Mouse (Mus musculus): Measurements from ENCODE around the gene Ebf1.
A peak's percentile ranks its signal among the peaks of the same experiment; 100 is the strongest.

Gene Ebf1

DNA sequence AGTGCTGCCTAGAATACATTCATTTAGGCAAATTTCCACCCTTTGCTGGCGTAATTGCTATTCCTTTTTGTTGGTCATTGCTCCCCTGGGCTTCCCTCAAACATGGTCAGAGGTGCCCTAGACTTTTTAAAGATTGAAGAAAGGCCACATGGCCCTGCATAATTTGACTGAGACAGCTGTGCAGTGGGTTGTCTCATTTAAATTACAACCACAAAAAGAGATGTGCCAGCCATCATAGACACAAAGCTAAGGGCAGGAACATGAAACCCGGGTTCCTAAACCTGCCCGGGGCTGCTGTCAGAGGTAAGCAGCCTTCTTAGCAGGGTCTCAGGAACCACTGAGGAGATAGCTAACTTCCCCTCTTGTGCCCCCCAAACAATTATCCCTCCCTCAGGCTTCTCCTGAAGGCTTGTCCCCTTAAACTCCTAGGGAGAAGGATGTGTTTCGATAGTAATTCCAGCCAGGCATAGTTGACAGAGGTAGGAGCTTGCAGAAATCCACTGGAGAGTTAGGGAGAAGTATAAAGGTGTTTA lies 46.6 kb downstream of the Ebf1 start:
- DNase-seq = no peak

DNA sequence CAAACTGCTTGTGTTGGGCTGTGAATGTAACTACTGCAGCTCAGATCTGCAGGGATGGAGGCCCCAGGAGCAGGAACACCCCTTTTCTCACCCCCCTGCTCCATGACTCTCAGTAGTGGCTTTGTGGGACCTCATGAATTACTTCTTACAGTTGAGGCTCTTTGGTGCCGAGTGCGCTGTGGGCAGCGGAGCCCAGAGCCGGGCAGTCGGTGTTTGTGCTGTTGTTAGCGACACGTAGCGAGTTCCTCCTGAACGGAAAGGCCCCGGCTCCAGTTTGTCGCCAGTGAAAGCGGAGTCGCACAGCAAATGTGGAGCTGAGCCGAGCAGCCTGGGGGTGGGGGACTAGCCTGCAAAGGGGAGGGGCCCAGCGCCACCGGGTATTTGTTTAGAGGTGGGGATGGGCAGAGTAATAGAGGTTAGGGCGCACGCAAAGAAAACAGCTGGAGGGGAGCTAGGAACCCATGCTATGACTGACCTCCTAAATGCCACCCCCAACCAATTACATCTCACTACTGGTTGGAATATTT lies 48.1 kb downstream of the Ebf1 start:
- DNase-seq = peak; percentile 53

DNA sequence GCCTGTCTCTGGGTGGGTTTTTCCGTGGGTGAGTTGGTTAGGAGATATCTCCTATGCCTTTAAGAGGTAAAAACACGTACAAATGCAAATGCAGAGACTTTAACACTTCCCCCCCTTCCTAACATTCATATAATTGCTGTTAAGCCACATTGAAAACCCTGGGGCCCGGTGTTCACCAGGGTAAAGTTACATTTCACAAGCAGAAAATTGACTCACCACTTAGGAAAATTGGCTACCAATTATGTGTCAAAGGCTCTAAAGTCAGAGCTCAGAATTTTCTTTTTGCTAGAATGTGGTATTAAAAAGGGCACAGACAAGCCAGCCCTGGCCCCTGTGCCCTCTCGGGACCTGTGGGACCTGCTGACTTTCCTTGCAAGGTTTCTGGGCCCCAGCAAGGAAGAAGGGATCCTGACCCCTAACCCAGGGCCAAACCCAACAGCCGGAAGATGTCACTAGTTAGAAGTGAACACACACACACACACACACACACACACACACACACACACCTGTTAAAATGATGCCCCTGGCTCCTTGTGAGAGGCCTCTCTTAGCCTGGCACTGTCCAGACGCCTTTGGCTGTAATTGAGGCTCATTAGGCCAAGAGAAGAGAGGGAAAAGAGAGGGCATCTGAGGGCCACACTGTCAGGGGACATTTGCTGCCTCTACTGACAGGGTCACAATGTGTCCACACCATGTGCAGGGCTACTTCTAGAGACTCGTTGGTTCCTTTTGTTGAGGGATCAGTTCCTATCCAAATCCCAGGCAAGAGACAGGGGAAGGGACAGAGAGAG lies 48.8 kb downstream of the Ebf1 start:
- DNase-seq = no peak

DNA sequence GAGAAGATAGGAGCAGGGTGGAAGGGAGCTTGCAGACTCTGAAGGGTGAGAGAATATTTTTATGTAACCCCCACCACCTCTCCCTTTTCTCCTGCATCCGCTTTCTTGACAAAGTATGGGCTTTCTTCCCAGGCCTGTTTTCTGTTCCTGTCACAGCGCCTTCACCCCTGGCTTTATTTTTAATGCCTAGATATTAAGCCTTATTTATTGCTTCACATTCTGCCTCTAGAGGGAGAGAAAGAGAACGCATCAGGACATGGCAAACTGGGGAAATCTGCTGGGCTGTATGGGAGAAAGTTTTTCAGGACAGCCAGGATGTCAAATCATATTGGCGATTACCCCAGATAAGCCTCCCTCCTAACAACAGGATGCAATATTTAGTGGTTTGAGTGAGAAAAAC lies 49.6 kb downstream of the Ebf1 start:
- no peak for DNase-seq

DNA sequence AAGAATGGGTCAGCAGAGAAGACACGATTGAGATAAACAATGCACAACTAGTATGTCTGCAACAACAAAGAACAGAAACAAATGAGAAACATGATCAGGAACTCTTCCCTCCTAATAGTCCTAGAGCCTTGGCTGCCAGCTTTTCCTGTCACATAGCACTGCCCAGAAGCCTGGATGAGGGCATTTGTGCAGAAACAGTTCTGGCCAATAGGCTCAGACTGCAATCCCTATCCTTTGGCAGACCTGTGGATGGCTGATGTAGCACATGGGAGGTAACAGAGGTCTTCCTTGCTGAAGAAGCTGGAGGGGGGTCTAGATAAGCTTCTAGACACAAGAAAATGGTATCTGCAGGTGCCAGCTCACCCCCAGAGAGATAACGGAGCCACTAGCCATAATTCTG lies 64.2 kb downstream of the Ebf1 start:
- DNase-seq = no peak

DNA sequence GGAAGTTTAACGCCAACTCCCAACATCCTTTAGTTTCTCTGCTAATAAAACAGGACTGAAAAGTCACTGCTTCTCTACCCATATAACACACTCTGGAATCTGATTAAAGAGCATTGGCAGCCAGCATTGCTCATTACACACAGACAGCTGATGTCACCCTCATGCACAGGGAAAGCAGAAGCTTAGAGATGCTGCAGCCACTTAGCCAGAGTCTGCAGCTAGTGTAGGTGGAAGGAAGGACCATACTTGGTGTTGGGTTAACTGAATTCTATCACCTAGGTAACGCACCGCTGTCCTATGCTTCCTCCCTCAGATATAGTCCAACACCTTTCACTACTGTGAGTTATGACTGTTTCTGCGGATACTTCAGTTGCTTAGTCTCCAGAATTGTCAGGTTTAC lies 64.9 kb downstream of the Ebf1 start:
- no peak for DNase-seq

DNA sequence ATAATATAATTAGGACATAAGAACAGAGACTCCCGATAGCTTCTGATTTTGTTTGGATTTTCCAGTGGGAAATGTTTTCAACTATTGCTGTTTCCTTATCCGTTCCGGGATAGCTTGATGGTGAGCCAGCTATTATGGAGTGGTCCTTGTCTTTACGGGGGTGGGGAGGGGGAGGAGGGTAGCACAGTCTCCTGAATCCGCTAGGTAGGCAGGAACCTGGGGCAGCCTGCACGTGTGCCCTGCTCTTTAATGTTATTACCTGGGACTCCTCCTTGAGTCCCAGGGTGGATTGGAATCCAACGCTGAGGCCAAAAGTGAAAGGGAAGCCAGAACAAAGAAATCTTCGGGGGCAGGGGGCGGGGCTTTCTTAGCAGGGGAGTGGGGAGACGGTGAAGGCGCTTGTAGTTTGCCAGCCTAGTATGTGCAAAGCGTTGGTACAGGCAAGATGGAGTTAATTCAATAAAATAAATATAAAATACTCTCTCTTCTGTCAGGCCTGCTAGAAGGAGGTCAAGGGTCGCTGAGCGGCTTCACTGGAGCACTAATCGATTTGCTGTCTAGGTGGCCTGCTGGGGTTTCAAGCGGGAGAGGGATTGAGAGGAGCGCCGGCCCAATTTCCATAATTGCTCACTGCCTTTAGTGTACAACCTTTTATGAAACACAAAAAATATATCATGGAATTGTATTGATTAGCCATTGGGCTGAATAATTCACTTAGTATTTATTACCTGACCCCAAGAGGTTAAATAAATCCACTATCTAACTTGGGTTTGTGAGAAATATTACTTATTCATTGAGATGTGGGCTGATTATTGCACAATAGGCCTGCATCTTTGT lies 65.8 kb downstream of the Ebf1 start:
- DNase-seq = no peak

DNA sequence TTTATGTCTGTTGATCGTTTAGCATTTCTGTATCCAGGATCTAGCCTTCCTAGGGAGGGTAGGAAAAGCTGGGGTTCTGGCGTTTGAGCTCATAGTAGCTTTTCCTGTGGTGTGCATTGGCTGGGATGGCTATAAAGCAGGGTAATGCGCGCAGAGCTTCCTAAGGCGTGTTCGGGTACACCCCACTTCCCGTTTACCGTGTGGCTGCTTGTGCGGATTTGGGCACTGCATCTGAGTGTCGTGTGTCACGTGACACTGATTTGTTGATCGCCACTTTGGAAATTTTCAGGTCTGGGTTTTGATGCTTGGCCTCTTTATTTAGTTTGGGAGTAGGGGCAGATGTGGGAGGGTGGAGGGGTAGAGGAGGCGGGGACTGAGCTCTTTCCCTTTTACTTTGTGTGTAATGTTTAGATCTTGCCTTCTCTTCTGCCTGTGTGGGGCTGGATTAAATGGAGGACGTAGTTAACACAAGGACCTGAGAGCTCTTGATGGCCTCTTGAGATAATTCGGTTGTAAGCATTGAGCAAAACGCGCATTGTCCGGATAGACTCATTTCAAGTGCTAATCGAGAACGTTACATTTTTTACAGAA lies 67.5 kb downstream of the Ebf1 start:
- DNase-seq = peak; percentile 52

DNA sequence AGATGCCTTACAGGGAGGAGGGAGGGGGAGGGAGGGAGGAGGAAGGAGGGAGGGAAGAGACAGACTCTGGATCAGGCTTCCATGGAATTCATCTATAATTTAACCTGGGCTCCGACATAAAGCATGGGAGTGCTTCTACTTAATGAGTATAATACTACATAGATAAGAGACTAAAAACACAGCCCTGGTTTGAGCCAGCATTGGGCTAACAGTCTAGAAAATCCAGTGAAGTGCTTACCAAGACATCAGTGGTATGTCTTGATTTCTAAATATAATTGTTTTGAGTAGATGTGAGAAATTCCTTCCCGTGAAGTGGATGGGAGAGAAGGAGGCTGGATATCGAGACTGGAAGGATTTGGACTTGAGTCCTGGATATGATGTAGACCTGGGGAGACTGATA lies 68.0 kb downstream of the Ebf1 start:
- no peak for DNase-seq

DNA sequence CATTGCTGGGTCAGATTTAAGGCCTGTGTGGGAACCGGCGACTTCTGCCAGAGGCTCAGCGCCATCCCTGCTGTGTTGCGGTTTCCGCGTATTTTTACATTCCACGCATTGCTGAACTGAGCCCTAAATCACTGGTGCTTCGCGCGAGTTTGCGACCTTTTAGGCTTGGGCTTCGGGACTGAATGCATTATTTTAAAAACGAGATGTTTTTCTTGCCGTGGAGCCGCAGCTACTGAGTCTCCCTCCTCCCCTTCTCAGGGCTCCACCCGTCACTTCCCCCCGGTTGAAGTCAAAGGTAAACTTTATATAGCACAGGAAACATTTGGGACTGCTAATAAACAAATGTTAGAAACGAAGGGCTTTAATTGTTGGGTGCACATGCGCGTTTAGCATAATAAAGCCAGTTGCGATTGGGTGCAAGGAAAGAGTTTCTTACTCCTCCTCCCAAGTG lies 68.8 kb downstream of the Ebf1 start:
- DNase-seq = peak; percentile 40

DNA sequence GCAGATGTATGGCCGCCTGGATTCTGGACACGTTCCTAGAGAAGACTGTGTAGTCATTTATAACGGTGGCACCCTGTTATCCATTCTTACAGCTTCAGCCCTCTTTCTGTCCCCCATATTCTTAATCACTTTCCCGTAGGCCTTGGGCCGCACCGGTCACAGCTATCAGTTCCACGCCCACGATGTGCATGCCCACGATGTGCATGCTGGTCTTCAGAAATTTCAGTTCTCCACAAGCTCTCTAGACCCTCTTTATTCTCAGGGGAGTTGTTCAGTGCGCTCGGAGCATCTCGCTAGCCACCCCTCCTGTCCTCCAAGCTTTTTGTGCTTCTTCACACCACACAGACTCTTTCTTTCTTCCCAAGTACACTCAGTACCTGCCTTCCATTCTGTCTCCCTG lies 69.3 kb downstream of the Ebf1 start:
- no peak for DNase-seq

DNA sequence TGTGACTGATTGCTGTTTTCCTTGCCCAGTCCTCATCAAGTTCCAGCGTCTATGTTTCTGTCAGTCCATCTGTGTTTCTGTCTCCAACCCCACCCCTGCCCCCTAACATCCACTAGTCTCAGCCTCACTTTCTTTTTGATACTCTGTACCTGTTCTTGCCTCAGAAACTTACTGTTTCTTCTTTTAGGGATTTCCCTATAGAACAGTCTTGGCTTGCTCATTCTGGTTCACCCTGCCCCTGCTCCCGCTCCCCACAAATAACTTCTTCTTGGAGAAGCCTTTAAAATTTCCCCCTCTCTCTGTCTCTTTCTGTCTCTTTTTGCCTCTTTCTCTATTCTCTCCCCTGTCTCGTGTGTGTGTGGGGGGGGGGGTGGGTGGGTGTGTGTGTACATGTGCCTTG lies 71.4 kb downstream of the Ebf1 start:
- no peak for DNase-seq

DNA sequence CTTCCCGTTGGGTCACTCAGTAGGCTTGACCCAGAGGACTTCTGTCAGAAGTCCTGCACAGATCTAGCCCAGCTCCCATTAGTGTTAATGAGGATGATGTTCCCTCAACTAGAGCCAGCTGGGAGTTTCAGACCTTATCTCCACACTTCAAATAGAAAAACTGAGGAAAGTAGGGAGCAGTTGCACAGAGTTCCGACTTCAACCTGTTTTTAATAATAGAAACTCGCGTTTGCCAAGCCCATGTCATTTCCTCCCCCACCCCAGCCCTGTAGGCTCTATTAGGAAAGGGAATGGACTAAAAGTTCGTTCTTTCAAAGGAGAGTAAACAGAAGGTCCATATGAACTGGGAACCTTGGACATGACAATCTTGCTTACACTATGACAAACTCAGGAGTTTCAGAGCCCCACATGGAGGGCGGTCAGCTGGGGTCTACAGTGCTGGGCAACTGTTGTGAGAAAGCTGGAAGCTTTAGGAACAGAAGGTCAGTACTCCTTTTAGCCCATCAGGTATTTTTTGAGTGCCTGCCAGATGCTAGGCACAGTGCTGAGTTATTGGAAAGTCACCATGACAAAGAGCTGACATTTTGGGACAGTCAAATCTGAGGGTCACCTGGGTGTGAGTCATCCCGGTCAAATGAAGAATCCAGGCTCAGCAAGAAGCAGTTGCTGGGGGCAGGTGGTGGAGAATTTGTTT lies 72.6 kb downstream of the Ebf1 start:
- no peak for DNase-seq

DNA sequence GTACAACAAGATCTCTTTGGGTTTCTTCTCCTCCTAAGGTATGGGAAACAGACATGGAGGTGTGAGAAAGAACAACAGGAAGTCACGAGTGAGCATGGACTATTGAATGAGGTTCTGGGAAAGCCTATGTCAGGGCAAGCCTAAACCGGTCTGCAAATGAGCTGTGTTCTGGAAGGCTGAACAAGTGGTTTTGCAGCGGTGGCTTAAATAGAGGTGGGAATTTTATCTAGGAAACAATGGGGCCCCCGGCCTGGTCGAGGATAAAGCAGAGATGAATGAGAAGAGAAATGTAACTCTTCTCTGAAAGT lies 73.1 kb downstream of the Ebf1 start:
- no peak for DNase-seq

DNA sequence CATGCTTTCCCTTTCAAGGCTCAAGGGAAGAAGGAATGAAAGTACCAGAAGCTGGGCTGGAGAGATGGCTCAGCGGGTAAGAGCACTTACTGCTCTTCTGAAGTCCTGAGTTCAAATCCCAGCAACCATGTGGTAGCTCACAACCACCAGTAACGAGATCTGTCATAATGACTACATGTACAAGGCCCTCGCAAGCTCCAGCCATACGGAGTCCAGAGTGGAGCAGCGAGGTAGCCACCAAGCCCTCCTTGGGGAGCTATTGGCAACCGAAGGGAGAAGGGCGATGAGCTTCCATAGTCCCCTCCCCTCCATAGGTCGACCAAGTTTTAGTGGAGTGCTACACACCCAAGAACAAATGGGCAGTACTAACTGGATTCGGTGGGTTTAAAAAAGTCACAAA lies 78.3 kb downstream of the Ebf1 start:
- DNase-seq = no peak

DNA sequence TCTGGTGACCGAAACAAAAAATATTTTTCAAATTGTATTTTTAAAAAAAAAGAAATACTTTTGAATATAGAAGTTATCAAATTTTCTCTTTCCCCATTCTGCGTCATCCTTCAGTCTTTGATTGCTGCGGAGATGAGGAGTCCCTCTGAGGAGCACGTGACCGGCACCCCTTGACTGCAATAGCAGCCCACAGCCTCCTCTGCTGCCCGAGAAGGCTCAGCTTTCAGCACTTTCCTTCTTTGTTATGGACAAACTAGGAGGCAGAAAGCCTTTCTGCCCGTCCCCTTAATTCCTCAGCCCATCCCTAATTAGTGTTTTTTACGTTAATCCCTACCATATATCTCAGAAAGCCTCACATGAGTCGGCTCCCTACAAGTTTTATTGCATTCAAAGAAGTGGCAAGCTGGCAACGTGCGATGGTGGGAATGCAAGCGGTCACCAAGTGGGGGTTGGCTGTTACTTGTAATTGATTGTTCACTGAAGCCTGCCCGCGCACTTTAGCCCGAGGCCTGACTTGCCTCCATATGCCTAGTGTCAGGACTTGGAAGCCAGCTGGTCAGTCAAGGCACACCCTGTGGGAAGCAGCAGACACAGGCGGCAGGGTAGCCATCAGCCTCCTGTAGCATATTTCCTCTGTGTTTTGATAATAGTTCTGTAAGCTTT lies 79.6 kb downstream of the Ebf1 start:
- DNase-seq = peak; percentile 70

DNA sequence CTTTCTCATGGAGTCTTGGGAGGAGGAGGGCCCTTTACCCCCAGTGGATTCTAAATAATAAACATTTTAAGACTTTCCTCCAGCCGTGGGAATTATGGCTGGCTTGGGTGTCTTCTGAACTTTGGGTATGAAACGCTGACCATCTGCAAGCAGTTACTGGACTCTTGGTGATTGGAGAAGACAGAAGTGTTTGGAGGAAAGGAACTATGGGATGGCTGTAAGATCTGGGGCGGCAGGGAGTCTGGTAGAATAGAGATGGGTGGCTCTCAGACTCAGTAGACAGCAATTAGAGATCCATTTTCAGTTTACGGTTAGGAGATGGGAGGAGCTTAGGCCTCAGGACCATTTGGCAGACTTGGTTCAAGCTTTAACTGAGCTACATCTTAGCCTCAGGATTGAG lies 83.1 kb downstream of the Ebf1 start:
- DNase-seq = no peak

DNA sequence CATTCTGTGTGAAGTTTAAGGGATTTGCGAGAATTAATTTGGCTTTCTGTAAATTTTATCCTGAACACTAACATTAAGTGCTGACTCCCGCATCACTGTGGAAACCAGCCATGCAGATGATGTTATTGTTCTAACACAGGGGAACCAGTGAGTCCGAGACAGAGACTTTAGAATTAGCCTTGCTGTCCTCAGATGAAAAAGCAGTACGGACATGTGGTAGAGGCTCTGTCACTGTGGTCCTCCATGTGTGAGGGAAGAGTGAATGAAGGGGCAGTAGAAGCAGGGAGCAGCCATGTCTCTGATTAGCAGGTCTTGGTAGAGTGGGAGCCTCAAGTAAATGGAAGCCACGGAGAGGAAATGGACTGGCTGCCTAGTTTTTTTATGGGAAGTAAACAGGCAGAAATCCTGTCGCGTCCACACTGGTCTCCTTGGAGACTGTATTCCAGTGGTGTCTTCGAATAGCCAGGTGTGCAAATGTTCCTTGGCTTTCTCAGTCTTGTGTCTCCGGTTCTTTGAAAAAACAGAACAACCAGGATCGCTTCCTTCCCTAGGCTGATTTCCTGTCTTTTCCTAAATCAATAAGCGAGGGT lies 84.2 kb downstream of the Ebf1 start:
- no peak for DNase-seq

DNA sequence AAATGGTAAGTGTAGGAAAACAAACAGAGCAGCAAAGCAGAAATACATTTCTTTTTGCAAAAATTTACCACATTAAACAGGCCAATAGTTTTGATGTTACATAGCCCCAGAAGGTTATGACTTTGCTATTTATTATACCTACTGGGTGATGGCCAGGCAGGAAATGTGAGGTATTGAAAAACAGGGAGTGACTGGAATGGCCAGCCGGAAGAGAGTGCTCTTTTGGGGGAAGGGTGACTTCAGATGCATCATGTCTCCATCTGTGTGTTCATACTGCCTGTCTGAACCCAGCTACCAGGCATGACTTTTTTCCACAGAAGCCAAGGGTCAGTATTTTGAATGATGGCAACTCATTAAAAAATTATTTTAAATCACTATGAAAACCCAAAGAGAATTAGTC lies 84.7 kb downstream of the Ebf1 start:
- no peak for DNase-seq

DNA sequence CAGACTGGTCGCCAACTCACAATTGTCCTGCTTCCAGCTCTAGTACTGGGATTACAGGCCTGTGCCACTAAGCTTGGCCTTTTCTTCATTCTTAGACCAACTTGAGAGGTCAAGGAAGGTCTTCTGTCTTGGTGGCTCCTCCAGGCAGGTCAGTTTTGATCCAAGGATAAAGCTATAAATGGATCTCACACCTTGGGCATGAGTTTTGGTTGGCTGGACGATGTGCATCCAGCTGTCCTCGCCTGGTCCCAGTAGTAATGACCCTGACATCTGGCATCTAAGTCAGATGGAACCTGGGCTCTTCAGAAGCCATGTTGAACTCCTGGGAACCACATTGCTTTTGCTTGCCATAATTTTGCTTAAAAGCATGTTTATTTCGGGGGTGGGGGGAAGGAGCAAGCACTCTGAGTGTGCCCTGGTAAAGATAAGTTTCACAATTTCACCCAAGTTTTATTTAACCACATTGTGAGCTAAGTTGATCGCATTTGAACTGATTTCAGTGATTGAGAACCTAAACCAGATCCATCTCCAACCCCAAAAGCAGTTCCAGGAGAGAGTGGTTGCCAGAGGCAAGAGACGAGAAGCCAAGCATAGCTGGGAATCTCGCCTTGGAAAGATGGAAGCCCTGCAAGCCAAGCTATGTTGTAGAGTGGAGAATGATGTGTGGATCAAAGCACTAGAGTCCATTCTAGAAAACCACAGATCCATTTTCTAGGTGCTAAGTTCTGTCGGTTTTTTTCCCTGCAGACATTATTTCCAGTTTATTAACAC lies 85.8 kb downstream of the Ebf1 start:
- no peak for DNase-seq

DNA sequence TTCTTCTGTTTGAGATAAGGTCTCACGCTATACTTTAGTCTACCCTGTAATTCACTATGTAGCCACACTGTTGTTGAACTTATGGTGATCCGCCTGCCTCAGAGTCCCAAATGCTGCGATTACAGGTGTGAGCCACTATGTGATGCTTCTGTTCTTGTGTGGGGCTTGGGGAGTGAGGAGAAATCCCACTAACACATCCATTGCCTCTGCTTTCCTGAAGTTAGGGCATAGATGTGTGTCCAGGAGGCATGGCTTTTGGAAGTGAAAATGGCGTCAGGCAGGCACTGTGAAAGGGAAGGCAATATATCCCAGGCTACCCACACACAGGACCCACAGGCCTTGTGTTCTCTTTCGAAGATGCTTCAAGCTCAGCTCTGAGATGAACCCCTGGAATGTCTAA lies 86.8 kb downstream of the Ebf1 start:
- DNase-seq = no peak

Data from lung, postnatal 10 days (tissue).